Mouse (Mus musculus) small intestine, adult 10 weeks (tissue): ENCODE results near the gene Mthfd2l. TPM values are rescaled to one million over a fixed set of nuclear protein-coding genes. Genes with fewer than 3 reads are reported as not detected.

Experiments used
- polyA plus RNA-seq: library from polyadenylated mRNA; stranded (reverse); fragments of 350-450 nt; fragmentation: Illumina TruSeq; extraction: RNeasy Lipid Tissue Mini Kit (QIAGEN cat#74804); gene quantifications from one replicate; pipeline ENCODE4 v1.2.3, GENCODE M21; 2014; ENCODE audit warnings: low replicate concordance

Gene Mthfd2l
- polyA plus RNA-seq = 39.7 TPM

DNA sequence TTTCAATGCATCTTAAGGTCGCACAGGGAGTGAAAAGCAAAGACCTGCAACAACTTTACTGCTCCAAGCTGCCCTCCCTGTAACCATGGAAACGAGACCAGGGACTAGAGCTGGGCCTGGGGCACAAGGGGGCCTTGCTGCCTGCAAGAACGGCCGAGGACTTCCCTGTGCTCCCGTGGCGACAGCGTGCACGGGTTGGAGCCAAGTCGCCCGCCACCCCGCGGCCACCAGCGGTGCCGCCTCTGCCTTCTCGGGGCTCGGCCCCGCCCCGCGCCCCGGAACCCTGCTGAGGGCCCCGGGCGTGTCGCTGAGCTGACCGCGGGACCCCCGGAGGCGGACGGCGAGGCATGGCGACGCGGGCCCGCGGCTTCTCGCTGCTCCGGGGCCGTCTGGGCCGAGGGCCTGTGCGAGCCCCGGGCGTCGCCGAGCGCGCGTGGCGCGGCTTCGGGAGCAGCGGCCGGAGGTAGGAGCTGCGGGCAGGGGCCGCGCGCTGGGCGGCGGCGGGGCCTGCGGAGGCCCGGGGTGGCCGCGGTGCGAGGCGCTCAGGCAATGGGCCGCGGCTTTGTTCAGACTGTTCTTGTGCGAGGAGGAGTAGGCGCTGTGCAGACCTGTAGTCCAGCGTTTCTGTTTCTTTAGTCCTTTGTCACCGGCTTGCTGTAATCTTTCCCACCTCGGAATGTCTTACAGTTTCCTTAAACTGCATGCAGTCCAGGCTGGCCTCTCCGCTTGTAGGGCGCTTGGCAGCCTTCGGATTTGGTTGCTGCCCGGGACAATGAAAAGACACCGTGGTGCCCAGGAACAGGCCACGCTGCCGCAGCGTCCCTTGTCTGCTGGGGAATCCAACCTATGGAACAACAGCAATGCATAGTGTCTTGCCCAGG is at the start of gene Mthfd2l:
Gene Mthfd2l (plus strand): TSS at position 147 of the 881 bp plus-strand sequence.

DNA sequence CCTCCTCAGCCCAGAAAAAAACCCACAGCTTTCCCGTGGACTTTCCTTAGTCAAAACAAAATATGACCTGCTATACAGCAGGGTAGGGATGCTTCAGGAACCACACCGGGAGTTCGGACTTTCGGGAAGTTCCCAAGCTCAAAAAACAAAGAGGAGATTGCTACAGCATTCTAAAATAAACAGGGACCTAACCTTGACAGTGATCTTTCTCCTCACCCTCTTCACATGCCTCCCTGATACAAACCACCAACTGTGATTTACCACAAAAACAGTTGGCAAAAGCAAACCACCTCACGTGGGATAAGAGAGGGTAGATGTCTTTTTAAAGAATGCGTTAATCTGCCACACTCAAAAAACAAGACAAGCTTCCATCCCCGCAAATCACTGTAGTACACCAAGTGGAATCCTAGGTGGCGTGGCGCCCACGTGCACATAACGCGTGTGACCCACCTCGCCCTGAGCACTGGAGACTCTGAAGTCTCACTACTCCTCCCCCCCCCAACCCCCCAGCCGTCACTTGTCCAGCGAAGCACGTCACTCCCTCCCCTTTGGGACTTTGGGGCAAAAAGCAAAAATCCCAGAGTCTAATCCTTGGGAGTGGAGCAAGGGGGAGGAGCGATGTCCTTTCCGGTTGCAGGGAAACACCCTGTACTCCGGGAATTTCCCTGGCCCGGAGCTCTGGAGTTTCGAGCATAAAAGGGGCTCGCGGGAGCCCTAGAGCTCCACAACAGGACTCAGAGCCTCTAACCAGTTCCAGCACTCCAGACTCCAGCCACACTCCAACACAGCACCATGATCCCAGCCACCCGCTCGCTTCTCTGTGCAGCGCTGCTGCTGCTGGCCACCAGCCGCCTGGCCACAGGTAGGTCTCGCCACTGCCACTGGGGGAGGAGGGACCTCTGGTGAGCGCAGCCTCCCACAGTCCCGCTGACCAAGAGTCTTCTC is 40.1 kb upstream of the Mthfd2l start, which contains the start of gene Cxcl1:
Gene Cxcl1 (plus strand): TSS at position 723 of the 945 bp plus-strand sequence.

DNA sequence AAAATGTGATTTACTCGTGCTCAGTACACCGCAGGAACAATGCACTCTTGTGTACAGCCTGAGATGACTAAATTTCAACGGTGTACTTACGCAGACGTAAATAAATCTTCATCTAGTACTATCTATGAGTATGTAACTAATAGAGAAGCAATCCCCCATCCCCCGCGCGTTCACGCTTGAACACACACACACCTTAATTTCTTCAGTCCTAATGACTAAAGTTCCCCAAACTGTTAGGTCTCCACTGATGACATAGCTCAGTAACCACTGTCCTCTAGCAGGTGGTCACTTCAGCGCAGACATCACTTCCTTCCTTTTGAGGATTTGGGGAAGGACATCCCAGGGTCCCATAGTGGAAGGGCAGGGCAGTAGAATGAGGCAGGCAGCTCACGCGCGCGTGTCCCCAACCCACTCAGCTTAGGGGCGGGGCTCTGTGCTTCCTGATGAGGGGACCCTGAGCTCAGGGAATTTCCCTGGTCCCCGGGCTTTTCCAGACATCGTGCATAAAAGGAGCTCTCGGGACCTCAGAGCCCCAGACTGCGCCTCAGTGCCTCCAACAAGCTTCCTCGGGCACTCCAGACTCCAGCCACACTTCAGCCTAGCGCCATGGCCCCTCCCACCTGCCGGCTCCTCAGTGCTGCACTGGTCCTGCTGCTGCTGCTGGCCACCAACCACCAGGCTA is 27.4 kb upstream of the Mthfd2l start, which contains the start of gene Cxcl2:
Gene Cxcl2 (plus strand): TSS at position 533 of the 682 bp plus-strand sequence.

DNA sequence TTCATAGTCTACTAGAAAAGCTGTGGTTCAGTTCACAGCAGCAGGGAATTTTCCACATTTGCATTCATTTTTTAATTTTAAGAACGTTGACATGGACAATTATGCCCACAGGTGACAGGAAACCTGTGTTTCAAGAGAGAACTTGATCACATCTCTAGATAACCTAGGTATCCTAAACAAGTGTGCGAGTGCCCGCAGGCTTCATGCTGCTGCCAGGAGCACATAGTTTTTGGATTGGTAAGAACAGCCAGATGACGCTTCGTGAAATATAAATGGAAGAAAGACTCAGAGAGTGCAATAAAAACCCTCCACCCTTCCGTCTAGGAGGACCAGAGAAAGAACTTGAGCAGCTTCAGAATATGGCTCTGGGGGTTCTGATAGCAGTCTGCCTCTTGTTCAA is 96.2 kb downstream of the Mthfd2l start, which contains the start of gene Epgn:
Gene Epgn (plus strand): TSS at position 301 of the 400 bp plus-strand sequence.

Other genes with a start within 250 kb of the Mthfd2l start
- gene Cxcl5, start 171.8 kb upstream of the Mthfd2l start, polyA plus RNA-seq = 3.7 TPM
- 0.41 TPM for gene Ppbp, start 162.6 kb upstream of the Mthfd2l start, polyA plus RNA-seq
- 7.8 TPM for gene Pf4, start 158.7 kb upstream of the Mthfd2l start, polyA plus RNA-seq
- not detected for gene Cxcl3, start 145.0 kb upstream of the Mthfd2l start, polyA plus RNA-seq
- gene Cxcl15, start 136.6 kb upstream of the Mthfd2l start, polyA plus RNA-seq = 2.3 TPM
- 0.85 TPM for gene Cxcl1, start 39.9 kb upstream of the Mthfd2l start, polyA plus RNA-seq
- 1.2 TPM for gene Cxcl2, start 27.2 kb upstream of the Mthfd2l start, polyA plus RNA-seq
- gene Epgn, start 96.3 kb downstream of the Mthfd2l start, polyA plus RNA-seq = not detected
- gene Ereg, start 143.5 kb downstream of the Mthfd2l start, polyA plus RNA-seq = 11.6 TPM
- 15.1 TPM for gene Areg, start 208.5 kb downstream of the Mthfd2l start, polyA plus RNA-seq